Mouse (Mus musculus): ENCODE data around the gene Capn11.

GRCm38 (mm10) chr17:45693812-45694565 lies 34.9 kb upstream of the Capn11 start:
- TF ChIP-seq CTCF (IDR thresholded peaks at IDR 0.05; ENCODE audit: insufficient read depth, low read length), result no peak
- no peak for TF ChIP-seq POLR2A (IDR thresholded peaks at IDR 0.05; ENCODE audit: borderline replicate concordance, extremely low read depth, low read depth, low read length)

Data from lung, adult 2 months (tissue).